Mouse (Mus musculus) ES-E14 (cell line): ENCODE measurements around the gene Atpaf2. TPM values are rescaled to one million over a fixed set of nuclear protein-coding genes. Genes with fewer than 3 reads are reported as not detected.

Experiments
- DNase-seq: peaks from one replicate; pipeline ENCODE4 v3.0.0-alpha.2; 2013; ENCODE audit warnings: low read depth, low spot score
- H3K27ac ChIP-seq: 2 replicates; pipeline ENCODE4 v1.5.1; 2012; ENCODE audit warnings: low read depth, mild to moderate bottlenecking, low read length, moderate library complexity, mixed read lengths; ENCODE audit not compliant: poor library complexity, insufficient read depth, severe bottlenecking
- H3K36me3 ChIP-seq: 2 replicates; pipeline ENCODE4 v1.6.1; 2012; ENCODE audit warnings: mild to moderate bottlenecking, low read length, moderate library complexity, mixed read lengths; ENCODE audit not compliant: control insufficient read depth, poor library complexity, insufficient read depth, severe bottlenecking
- H3K4me1 ChIP-seq, 2 experiments: fragments of 150-350 bp in 1 of 2; sonication (generic) in 1 of 2; 2 replicates each; pipeline ENCODE4 v1.6.1; 2012; ENCODE audit warnings: low read length in 2 of 2, mild to moderate bottlenecking in 1 of 2, mixed read lengths in 1 of 2; ENCODE audit not compliant: control insufficient read depth in 2 of 2, insufficient read depth in 2 of 2, poor library complexity in 1 of 2
- H3K4me3 ChIP-seq, 2 experiments: fragments of 150-350 bp in 1 of 2; sonication (generic) in 1 of 2; 2 replicates each; pipeline ENCODE4 v1.5.1; 2012; ENCODE audit warnings: low read length in 2 of 2, low read depth in 1 of 2, mild to moderate bottlenecking in 1 of 2, mixed read lengths in 1 of 2; ENCODE audit not compliant: insufficient read depth in 1 of 2, poor library complexity in 1 of 2, severe bottlenecking in 1 of 2
- H3K9ac ChIP-seq: 2 replicates; pipeline ENCODE4 v1.6.1; 2012; ENCODE audit warnings: low read depth, mild to moderate bottlenecking, low read length, mixed read lengths; ENCODE audit not compliant: poor library complexity, insufficient read depth, severe bottlenecking
- H3K9me3 ChIP-seq: fragments of 150-350 bp; sonication (generic); 2 replicates; pipeline ENCODE4 v1.6.1; 2012; ENCODE audit warnings: low read depth, mild to moderate bottlenecking, low read length; ENCODE audit not compliant: control insufficient read depth, insufficient read depth
- CHD2 ChIP-seq: IDR thresholded peaks from 2 replicates; pipeline ENCODE4 v1.6.1; 2014; ENCODE audit warnings: mild to moderate bottlenecking, low read depth, low read length, inconsistent platforms
- HCFC1 ChIP-seq: IDR thresholded peaks from 2 replicates; pipeline ENCODE4 v1.6.1; 2012; ENCODE audit warnings: low read length, inconsistent platforms, borderline replicate concordance; ENCODE audit not compliant: insufficient read depth
- MAFK ChIP-seq: IDR thresholded peaks from 2 replicates; pipeline ENCODE4 v1.6.1; 2014; ENCODE audit warnings: mild to moderate bottlenecking, low read depth, low read length, inconsistent platforms; ENCODE audit not compliant: insufficient read depth
- ZC3H11A ChIP-seq: IDR thresholded peaks from 2 replicates; pipeline ENCODE4 v1.6.1; 2012; ENCODE audit warnings: low read depth, mild to moderate bottlenecking, inconsistent platforms, low read length, borderline replicate concordance
- ZNF384 ChIP-seq: IDR thresholded peaks from 2 replicates; pipeline ENCODE4 v1.6.1; 2012; ENCODE audit warnings: low read depth, low read length, inconsistent platforms
- in situ Hi-C, 2 experiments: fragments of 600-800 bp; cut with MboI; formaldehyde crosslinking; loops; one replicate each; pipeline ENCODE4 v1.15.1; 2025; ENCODE audit warnings: low sequenced_read_pairs in 2 of 2, inconsistent platforms in 1 of 2; ENCODE audit not compliant: unreplicated experiment in 2 of 2
- total RNA-seq: library from RNA; depleted of rRNA; stranded (reverse); fragments of 300-350 nt; gene quantifications from 2 replicates; pipeline ENCODE4 v1.2.3, GENCODE M21; 2012

Gene Atpaf2
- total RNA-seq, 1 experiment, result 34.3 TPM

- Histone ChIP-seq H3K9me3 (no peaks in the 10 kb centered on the region), H3K9ac (no peak overlapping the region), H3K4me1 (no peaks in the 10 kb centered on the region), H3K4me3 (no peak overlapping the region), H3K27ac (no peak overlapping the region), H3K36me3 (no peaks in the 10 kb centered on the region)
- TF ChIP-seq CHD2, result no peak
- in situ Hi-C loops, result no loop called here
- no peak for DNase-seq
Measured at GRCm38 (mm10) chr11:60391346-60391745, 26.9 kb downstream of the Atpaf2 start.

DNA sequence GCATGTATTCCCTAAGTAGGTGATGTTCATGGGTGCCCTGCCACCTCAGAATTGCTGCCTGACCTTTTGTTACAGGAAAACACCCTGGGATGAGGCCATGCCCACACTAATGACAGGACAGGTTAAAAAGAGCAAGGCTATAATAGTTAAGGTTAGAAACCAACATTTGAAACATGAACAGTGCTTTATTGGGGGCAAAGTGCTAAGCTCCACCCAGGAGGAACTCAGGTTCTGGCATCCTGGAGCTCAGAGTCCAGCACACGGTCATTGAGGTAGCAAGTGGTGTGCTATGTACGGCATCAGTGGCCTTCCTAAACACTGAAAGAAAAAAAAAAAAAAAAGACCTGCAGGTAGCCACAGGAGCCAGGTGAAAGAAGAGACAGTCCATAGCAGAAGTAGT is 30.3 kb downstream of the Atpaf2 start:
- in situ Hi-C loops, result no loop called here
- no peak overlapping the region for H3K4me3 ChIP-seq
- DNase-seq, result no peak
- no peaks in the 10 kb centered on the region for H3K36me3 ChIP-seq
- peaks cover 0 to 4% of the 10 kb centered on the region in 2 experiments; a peak in 1 of 4 replicates for H3K4me1 ChIP-seq
- no peak overlapping the region for H3K27ac ChIP-seq
- no peaks in the 10 kb centered on the region for H3K9me3 ChIP-seq
- no peak overlapping the region for H3K9ac ChIP-seq
- no peak for TF ChIP-seq MAFK
- no peak for TF ChIP-seq CHD2
- no peak for TF ChIP-seq ZNF384
- TF ChIP-seq HCFC1, result no peak
- no peak for TF ChIP-seq ZC3H11A

DNA sequence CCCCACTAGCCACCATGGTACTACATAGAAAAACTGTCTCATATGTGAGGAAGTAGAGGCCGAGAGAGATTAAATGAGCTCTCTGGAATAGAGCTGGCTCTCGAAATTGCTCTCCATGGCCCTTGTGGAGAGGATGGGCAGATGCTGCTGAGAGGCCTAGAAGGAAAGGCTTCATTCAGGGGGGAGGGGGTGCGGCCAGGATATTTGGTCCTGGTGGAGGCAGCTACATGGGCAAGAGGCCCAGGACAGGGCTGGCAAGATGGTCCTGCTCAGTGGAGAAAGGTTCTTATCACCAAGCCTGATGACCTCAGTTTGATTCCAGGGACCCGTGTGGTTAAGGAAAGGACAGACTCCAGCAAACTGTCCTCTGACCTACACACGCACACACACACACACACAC is 32.3 kb downstream of the Atpaf2 start:
- Histone ChIP-seq H3K36me3 (no peaks in the 10 kb centered on the region), H3K9ac (no peak overlapping the region), H3K9me3 (no peaks in the 10 kb centered on the region), H3K27ac (no peak overlapping the region), H3K4me3 (no peak overlapping the region), H3K4me1 (peaks cover 0 to 4% of the 10 kb centered on the region in 2 experiments; a peak in 1 of 4 replicates)
- in situ Hi-C loops, result no loop called here
- no peak for DNase-seq
- TF ChIP-seq ZNF384 (no peak), CHD2 (no peak), MAFK (no peak), HCFC1 (no peak), ZC3H11A (no peak)

DNA sequence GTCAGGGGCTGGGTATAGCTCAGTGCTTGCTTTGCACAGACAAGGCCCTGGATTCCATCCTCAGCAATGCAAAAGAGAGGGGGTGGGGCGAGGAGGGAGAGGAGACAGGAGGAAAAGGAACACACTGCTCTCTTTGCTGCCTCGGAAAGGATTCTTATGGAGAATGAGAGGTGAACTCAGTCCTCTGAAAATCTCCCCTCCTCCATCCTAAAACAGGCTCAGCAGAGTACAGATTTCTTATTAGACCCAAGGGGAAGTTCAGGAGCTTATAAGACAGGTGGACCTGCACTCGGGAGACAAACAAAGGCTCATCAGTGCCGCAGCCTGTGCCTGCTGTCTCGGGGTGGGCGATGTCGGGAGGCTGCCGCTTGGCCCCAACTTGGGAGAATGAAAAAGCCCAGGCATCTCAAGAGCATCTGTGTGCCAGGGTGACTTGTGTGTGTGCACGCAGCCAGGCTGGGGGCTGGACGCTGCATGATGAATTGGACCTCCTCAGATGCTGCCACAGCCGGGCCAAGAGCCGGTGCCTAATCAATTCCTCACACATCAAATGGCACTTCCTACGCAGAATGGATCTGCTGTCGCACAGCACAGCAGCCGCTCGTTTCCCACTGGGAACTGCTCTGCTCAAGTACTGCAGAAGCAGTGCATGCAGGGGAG is 33.4 kb downstream of the Atpaf2 start:
- H3K9me3 ChIP-seq, result no peaks in the 10 kb centered on the region
- peaks cover 0 to 4% of the 10 kb centered on the region in 2 experiments; a peak in 1 of 4 replicates for H3K4me1 ChIP-seq
- TF ChIP-seq MAFK (no peak), ZC3H11A (no peak), ZNF384 (no peak), HCFC1 (no peak), CHD2 (no peak)
- no peak overlapping the region for H3K27ac ChIP-seq
- peak overlapping the region; percentile 42 to 50 for H3K4me3 ChIP-seq
- H3K9ac ChIP-seq, result peak overlapping the region; percentile 14; the same call in 1 of the 2 replicates
- DNase-seq, result no peak
- H3K36me3 ChIP-seq, result no peaks in the 10 kb centered on the region
- in situ Hi-C loops, result no loop called here

GRCm38 (mm10) chr11:60383518-60383917 is 34.7 kb downstream of the Atpaf2 start:
- in situ Hi-C loops, result no loop called here
- no peak for DNase-seq
- H3K4me1 ChIP-seq, result peaks cover 0 to 4% of the 10 kb centered on the region in 2 experiments; a peak in 1 of 4 replicates
- no peak overlapping the region for H3K9ac ChIP-seq
- TF ChIP-seq ZC3H11A (peak; percentile 46; the same call in 1 of the 2 replicates), HCFC1 (no peak)
- H3K27ac ChIP-seq, result no peak overlapping the region
- H3K9me3 ChIP-seq, result no peaks in the 10 kb centered on the region
- H3K4me3 ChIP-seq, result no peak overlapping the region
- H3K36me3 ChIP-seq, result no peaks in the 10 kb centered on the region
